Mouse (Mus musculus): ENCODE results near the gene Kcna7.
"Not testable (repeated sequence)": the region's sequence is repeated elsewhere in the genome, so short reads cannot be mapped to it uniquely, and the experiment has no call there.

Kcna7 gene

DNA sequence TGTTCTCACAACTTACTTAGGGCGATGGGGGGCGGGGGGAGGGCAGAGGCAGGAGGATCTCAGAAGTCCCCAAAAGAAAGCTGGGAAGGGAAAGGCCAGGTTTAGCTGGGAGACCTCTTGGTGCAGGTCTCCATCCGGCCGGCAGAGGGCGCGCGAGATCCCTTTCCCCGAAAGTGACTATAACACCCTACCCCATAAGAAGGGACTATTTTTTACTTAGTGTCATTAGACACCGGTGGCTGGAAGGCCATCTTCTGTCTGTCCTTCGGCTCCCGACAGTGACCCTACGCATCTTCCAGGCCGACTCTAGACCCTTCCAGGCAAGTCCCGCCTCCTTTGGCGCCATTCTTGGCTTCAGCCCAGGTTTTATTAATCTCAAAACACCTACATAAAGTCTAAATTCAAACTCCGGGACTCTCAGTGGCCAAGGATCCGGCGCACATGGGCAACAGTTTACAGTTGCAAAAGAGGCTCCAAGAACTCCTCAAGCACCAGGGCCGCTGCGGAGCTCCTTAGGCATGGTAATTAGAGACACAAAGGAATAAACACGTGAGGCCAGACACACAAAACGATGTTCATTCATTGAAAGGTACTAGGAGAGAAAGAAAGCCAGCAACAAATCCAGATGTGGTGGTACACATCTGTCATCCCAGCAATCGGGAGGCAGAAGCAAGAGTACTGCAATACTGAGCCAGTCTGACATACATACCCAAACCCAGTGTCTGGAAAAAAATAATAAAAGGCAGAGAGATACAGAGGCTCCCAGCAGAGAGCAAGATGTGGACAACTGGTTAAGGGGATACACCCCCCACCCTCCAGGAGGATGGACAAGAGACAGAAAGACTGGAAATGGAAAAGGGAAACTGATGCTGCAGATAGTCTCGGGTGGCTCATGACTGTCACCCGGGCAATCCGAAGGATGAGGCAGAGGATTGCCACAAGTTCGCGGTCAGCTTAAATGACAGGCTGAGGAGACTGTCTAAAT lies at the start of gene Kcna7:
TSS of gene Kcna7 (plus strand) at position 563 of the 985 bp plus-strand sequence.
- no peak for DNase-seq (ENCODE audit: low read depth, low spot score)

DNA sequence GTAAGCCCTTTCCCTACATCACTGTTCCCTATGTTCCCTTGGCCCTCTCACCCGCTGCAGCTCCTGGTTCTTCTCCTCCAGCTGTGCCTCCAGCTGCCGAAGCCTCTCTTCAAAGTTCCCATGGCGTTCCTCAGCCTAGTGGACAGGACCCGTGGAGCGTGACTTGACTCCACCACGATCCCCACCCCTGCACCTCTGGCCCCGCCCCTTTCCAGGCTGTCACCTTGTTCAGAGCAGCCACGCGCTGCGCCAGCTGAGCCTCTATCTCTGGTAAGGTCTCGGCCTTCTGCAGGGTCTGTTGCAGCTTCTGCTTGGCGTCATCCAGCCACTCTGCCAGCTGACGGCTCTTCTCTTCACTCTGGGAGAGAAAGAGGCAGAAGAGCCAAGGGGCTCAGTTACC lies 49.4 kb upstream of the Kcna7 start:
- no peak for DNase-seq (ENCODE audit: low read depth, low spot score)

DNA sequence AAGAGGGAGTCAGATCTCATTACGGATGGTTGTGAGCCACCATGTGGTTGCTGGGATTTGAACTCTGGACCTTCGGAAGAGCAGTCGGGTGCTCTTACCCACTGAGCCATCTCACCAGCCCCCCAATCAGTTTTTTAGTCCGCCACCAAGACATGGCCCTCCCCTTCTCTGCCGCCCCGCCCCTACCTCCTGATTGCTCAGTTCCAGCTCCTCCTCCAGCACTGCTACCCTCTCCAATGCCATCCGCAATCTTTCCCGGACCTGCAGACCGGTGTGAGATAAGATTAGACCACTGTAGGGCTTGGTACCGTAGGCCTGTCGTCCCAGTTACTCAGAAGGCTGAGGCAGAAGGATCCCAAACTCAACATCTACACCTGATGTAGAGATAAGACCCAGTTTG lies 46.4 kb upstream of the Kcna7 start:
- not testable (repeated sequence) for DNase-seq (ENCODE audit: low read depth, low spot score)

DNA sequence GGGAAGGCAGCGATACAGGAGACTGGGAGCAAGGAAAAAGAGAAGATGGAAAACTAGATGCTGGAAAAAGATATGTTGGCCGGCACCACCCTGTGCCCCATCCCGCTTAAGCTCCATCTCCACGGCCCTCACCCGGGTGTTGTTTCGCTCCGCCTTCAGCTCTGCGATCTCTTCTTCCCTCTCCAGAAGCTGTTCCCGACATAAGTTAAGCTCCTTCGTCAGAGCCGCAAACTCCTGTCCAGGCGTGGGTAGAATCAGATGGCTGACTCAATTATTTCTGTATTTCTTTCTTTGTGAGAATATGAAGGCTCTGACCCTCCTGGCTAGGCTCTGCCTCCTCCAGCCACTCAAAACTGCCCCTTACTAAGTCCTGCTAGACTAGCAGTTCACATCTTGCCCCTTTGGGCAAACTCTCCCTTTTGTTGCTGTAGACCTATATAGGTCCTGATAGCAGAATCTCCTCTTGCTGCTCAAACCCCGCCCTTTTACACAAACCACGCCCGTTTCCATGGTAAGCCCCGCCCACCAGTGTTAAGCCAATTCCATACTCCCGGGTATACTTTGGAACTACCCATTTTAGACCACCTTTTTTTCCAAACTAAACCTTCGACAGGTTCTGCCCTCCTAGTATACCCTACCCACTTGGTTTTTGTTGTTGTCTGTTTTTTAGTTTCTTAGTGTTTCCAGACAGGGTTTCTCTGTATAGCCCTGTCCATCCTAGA lies 44.9 kb upstream of the Kcna7 start:
- DNase-seq (ENCODE audit: low read depth, low spot score), result no peak

DNA sequence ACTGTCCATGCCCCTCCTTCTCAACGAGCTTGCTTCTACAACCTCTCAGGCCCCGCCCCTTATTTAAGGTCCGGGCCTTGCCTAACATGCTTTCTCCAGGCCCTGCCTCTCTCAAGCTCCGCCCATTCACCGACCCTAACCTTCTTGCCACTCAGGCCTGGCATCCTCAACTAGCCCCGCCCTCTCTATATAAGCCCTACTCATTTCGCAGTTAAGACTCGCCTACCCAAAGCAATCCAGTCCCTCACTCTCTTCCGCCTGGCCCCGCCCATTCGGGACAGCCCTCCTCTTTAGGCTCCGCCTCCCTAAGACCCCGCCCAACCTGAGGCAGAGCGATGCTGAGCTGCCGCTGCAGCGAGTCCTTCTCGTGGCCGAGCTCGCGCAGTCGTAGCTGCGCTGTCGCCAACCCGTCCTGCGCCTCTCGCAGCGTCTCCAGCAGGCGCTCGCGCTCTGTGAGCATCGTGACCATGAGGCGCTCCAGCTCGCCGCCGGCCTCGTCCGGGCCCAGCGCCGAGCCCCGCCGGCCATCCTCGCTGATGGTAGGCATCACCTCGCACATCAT lies 44.1 kb upstream of the Kcna7 start:
- peak; percentile 77 for DNase-seq (ENCODE audit: low read depth, low spot score)

DNA sequence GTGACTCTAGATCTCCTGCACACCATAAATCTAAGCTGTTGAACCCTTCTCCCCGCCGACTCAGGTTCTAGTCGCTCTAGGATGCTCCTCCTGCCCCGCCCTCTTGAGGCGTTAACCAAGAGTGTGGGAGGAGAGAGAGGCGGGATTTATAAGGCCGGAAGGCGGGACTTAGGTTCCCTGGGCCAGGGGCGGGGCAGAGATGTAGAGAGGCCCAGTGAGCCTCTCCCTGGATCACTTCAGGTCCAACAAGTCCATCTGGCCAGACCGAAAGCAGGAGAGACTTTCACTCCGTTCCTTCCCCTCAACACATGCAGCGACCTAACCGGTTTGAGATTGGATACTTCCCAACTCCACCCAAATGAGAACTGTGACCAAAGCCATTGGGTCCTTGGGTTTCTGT lies 42.7 kb upstream of the Kcna7 start:
- no peak for DNase-seq (ENCODE audit: low read depth, low spot score)

DNA sequence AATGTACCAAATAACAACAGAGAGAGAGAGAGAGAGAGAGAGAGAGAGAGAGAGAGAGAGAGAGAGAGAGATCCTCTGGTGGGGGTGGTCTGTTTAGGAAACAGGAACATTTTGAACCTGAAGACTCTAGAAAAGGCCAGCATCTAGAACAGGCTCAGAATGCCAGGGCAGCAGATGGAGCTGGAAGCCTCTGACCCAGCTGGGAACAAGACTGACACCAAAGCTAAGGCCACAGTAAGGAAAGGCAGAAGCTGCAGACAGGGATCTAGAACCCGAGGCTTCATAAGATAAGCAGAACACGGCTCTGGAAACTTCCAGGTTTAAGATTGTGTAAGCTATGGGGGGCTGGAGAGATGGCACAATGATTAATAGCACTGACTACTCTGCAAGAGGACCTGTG lies 41.5 kb upstream of the Kcna7 start:
- DNase-seq (ENCODE audit: low read depth, low spot score), result no peak

DNA sequence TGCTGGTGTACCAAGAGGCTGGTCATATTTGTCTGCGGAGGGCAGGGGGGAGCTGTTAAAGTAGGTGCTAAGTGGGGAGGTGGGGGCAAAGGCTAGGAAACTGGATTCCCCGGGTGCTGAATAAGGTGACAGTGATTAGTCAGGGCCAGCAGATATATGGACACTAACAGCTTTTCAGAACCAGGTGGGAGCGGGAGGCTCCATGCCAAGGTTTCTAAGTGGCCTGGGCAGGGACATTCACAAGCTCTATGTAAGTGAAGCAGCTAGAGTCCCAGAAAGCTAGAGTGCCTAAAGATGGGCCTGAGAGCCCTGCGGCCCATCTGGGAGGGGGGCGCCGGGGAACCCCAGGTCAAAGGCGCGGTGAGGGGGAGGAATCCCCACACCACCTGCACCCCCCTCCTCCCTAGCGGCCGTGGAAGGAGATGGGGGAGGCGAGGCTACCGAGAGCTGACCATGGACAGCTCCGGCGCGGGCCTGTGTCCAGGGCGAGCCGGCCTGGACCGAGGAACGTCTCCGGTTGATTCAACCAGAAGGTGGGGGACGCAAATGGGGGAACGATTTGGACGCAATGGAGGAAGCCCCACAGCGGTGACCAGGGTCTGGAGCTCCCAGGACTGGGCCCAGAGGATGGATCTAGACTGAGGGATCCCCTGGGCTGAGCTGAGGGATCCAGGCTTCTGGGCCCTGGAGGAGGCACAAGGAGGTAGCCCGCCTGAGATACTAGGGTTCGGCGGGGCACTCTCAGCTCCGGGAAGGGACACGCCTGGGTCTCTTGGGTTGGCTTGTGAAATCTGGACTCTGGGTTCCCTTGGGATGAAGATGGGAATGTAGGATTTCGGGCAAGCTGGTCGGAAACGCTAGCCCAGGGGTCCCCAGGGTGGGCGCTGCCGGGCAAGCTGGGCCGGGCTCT lies 39.5 kb upstream of the Kcna7 start:
- DNase-seq (ENCODE audit: low read depth, low spot score), result no peak

DNA sequence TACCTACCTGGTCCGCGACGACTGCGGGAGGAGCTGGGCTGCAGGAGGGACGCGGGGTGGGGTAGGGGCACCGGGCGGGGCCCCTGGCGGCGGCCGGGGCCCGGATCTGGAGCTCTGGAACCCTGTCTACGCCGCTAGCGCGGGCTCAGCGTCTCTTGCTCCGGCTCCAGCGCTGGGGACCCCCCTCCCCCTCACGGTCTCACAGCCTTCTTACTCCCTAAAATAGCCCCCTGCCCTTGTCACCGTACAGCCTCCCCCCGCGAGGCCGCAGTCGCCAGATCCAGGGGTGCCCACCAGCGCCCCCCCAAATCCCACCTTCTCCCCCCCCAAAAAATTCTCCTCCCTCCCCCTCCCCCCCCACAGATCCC lies 38.8 kb upstream of the Kcna7 start, which contains the start of gene Ppfia3:
TSS of gene Ppfia3 (minus strand) at position 368 of the 368 bp plus-strand sequence.
- no peak for DNase-seq (ENCODE audit: low read depth, low spot score)

DNA sequence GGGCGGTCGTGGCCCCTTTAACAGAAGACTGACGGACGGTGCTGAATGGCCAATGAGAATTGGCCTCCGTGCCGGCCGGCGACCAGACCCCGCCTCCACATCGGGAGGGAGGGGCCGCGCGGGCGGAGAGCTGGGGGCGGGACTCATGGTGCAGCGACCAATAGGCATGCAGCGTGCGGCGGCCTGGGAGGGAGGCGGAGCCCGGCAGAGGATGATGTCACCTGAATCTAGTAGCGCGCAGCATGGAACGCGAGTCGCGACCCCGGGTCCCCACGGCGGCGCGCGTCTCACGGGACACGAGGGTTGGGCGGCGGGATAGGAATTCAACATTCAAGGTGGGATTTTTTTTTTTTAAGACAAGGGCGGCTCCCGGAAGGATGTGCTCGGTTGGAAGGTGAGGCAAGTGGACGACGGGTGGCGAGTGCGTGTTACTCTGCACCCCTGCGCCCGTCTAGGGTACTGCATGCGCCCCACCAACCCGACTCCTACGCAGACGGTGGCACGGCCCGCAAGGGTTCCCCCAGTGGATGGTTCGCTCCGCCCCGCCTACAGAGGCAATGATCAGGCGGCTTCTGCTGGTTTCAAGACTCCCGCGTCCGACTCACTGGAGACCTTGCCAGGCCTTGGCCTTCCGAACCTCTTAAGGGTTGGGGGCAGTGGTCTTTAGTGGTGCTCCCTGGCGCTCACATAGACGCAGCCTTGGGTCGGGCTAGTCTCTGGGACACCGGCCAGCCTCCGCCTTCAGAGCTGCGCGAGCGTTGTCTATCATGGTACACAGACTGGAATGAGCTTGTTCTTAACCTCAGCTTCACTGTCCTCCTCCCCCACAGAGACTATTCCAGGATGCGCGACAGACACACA lies 38.2 kb upstream of the Kcna7 start:
- DNase-seq (ENCODE audit: low read depth, low spot score), result peak; percentile 95

DNA sequence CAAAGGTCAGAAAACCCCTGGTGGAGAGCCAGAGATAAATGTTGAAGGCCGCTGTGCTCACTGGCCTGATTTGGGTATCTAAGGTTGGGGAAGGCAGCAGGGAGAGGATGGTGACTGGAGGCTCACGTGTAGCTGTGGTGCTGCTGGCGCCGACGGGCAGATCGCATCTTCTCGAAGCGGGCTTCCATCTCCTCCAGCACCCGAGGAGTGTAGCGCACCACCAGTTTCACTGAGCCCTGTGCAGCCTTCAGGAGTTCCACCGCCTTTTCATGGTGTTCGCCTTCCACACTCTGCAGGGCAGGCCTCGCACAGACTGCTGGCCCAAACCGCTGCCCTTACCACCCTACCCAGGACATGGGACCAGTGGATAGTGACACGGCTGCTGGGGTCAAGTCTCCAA lies 37.3 kb upstream of the Kcna7 start:
- no peak for DNase-seq (ENCODE audit: low read depth, low spot score)

DNA sequence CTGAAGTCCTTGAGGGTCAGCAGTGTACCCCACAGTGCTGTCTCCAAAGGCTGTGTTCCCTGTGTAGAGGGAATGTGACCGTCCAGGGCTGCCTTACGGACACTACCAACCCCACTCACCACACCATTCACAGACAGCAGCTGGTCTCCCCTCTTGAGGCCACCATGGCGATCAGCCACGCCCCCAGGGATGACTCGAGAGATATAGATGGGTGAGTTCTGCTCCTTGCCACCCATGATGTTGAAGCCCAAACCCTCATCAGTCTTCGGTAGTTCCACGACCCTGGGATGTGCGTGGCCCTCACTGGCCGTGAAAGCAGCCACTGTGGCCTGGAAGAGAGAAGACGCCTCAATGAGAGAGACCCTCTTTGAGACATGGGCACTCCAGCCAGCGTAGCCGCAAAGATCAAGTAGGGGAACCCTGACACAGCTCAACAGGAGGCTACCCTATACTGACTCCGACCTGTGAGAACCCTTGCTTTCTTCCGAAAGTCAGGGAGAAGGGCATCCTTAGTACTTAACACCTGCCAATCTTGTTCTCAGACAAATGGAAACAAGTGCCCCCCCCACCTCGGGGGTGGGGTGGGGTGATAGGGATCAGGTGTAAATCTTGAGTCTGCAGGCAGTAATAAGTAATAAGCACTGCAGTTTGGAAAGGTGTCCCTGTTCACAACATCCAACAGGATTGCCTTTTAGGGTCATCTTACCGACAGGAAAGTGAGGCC lies 36.3 kb upstream of the Kcna7 start:
- no peak for DNase-seq (ENCODE audit: low read depth, low spot score)

DNA sequence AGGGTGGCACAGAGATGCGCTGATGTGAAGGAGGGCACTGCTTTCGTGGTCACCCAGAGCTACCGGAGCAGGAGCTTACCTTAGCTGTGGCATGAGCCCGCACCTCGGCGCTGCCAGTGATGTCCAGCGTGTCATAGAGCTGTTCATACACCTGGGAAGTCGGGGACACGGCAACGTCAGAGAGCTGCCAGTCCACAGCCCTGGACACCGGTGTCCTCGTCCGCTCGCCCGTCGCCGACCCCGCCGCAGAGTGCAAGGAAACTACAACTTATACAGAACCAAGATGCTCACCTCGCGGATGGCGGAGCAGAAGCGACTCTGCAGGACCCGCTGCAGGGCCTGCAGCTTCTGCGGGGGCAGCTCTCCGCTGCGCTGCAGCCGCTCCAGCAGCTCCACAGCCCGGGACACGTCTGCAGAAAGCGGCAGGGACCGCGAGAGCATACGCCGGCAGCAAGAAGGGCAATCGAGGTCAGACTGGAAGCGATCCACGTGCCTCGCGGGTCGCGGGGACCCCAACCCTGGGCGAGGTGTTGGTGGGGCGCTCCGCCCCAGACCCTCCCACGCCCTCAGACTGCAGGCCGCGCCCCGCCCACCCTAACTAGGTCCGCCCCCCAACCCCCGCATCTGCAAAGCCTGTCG lies 35.5 kb upstream of the Kcna7 start:
- no peak for DNase-seq (ENCODE audit: low read depth, low spot score)

DNA sequence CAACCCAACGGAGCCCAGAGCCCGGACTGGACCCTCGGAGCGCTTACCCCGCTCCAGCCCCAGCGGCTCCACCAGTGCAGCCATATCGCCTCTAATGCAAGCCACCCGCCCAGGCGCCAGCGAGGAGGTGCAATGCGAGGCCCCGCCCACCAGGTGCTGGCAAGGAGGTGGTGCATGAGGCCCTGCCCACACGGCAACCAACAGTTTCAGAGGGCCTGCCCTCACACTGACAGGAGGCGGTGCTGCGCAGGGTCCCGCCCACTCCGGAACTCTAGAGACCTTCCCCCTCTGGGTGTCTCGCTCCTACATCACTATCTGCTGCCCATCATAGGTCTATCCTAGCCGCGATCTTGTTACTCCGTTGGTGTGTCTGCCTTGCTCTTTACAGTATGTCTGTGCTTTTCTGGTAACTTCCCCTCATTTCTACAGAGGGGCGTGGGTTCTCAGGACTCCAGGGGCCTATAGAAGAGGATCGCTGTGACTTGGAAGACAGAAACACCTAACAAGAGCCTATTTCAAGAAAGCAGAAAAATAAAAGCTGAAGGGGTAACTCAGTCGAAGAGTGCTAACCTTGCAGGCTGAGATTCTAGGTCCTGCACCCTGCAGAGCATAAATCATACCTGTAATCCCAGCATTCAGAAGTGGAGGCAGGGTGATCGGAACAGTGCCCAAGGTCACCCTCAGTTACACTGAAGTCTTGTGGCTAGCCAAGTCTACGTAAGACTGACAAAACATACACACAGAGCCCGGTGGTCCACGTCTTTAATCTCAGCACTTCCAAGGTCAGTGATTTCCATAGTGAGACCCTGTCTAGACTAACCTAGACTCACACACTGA lies 34.8 kb upstream of the Kcna7 start, which contains the start of gene Lin7b:
TSS of gene Lin7b (minus strand) at position 109 of the 837 bp plus-strand sequence.
- DNase-seq (ENCODE audit: low read depth, low spot score), result peak; percentile 90

DNA sequence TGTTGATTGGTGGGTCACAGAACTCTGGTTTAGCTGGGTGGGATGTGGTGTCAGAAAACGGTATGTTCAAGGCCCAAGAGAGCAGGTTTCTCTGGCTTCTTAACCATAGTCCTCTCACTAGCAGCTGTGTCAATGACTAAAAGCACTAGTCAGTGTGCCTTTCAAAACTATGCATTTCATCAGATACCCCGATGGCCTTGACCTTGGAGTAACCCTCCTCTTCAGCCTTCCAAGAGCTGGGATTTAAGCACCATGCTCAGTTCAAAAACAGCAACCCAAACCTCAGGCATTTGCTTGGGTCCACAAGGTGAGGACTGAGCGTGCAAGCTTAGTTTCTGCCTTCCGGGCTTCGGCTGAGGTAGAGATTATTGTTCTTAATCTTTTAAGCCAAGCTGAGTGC lies 33.1 kb upstream of the Kcna7 start:
- DNase-seq (ENCODE audit: low read depth, low spot score), result no peak

DNA sequence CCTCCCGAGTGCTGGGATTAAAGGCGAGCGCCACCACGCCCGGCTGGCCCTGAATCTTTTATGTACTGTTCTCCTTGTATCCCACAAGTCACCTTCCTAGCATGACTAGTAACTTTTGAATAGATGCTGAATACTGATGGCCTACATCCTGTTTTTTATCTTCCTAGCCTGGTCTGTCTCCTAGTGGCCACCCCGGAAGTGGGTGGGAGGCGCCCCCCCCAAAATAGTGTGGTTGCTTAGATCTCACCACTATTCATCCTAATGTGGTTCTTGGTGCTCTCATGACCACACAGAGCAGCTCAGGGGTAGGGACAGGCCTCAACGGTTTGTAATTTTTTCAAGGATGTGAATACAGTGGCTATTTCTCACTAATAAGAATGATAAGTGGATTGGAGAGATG lies 30.8 kb upstream of the Kcna7 start:
- DNase-seq (ENCODE audit: low read depth, low spot score), result no peak

DNA sequence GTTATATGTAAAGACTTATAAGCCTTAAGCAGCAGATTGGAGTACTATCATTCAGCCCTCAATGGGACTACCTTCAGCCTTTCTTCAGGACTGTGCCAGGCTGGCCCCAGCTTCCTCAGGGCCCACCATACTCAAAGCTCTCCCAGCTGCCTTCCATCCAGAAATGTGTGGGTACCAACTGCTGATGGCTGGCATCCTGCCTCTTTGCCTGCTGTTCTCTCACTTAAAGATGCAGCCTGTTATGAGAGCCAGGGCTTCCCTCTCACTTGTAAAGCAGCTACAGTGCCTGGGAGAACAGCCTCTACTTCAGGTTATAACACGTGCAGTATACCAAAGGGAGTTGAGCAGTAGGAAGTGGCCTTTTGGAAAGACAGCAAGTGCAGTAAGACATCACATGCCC lies 29.4 kb upstream of the Kcna7 start:
- DNase-seq (ENCODE audit: low read depth, low spot score), result no peak

DNA sequence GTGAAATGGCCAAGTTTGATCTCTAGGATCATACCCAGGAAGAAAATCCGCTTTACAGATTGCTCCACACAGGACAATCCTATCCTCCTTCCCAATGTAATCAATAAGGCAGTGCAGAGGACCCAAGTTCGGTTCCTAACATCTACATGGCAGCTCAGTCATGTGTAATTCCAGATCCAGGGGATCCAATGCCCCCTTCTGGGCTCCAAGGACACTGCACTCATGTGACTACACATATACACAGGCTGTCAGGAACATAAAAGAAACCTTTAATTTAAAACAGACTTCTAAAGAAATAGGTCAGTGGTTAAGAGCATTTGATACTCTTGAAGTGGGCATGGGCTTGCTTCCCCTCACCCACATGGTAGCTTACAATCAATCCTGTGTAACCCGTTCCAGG lies 19.4 kb upstream of the Kcna7 start:
- DNase-seq (ENCODE audit: low read depth, low spot score), result no peak
